Mouse (Mus musculus) thymus, adult 2 months (tissue): ENCODE measurements around the gene Kifc3. TPM values are rescaled to one million over a fixed set of nuclear protein-coding genes. Genes with fewer than 3 reads are reported as not detected.

Experiments
- DNase-seq: peaks from one replicate; pipeline ENCODE4 v3.0.0; 2021
- H3K27ac ChIP-seq: fragments of 200-500 bp; 2 replicates; pipeline ENCODE4 v1.5.1; 2012; ENCODE audit warnings: low read length, control low read depth; ENCODE audit not compliant: control insufficient read depth, insufficient read depth
- H3K27me3 ChIP-seq: fragments of 200-500 bp; 2 replicates; pipeline ENCODE4 v1.6.1; 2012; ENCODE audit warnings: mild to moderate bottlenecking, low read length, moderate library complexity, mixed read lengths; ENCODE audit not compliant: control insufficient read depth, insufficient read depth
- H3K36me3 ChIP-seq: fragments of 200-500 bp; 2 replicates; pipeline ENCODE4 v1.6.1; 2012; ENCODE audit warnings: mild to moderate bottlenecking, low read length, moderate library complexity; ENCODE audit not compliant: control insufficient read depth, insufficient read depth
- H3K4me1 ChIP-seq: fragments of 200-500 bp; replicated peaks from 2 replicates; pipeline ENCODE4 v1.6.1; 2012; ENCODE audit warnings: low read length; ENCODE audit not compliant: control insufficient read depth, insufficient read depth
- H3K4me3 ChIP-seq: fragments of 200-500 bp; 2 replicates; pipeline ENCODE4 v1.5.1; 2012; ENCODE audit warnings: mild to moderate bottlenecking, low read length, control low read depth, moderate library complexity; ENCODE audit not compliant: control insufficient read depth, insufficient read depth
- CTCF ChIP-seq: fragments of 200-500 bp; IDR thresholded peaks from 2 replicates; pipeline ENCODE4 v1.5.1; 2012; ENCODE audit warnings: mild to moderate bottlenecking, control low read depth, low read length, moderate library complexity, borderline replicate concordance; ENCODE audit not compliant: control insufficient read depth, poor library complexity, insufficient read depth; ENCODE audit errors: extremely low read depth
- POLR2A ChIP-seq: fragments of 200-500 bp; IDR thresholded peaks from 2 replicates; pipeline ENCODE4 v1.6.1; 2012; ENCODE audit warnings: mild to moderate bottlenecking, low read length, control low read depth, moderate library complexity; ENCODE audit not compliant: control insufficient read depth, poor library complexity, insufficient read depth; ENCODE audit errors: extremely low read depth
- WGBS: fragments of 180-500 bp; shearing (Covaris S2); methylation state at CpG from one replicate; pipeline ENCODE4 v1.1.7; 2018; 5-methylcytosine and 5-hydroxymethylcytosine counted together
- polyA plus RNA-seq: library from polyadenylated mRNA; depleted of rRNA; stranded (reverse); fragments of >200 nt; gene quantifications from 2 replicates; pipeline ENCODE4 v1.2.3, GENCODE M21; 2012

The Kifc3 gene
- polyA plus RNA-seq, 1 experiment, result 19.1 TPM

DNA sequence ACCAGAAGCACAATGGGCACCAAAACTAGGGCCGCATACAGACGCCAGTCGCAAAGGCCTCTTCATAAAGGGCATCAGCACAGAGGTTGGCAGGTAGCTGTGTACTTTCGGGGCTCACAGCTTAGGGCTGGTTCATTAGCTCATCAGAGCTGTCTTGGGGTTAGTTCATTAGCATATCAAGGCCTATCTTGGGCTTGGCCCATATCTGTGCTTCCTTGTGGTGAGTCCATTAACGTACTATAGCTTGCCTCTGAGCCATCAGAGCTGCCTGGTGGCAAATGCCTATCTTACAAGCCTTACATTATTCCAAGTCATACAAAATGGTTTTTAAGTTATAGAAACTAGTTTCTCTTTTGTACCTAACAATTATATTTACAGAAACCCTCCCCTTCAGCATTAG, 21.4 kb upstream of the Kifc3 start:
- no peak overlapping the region for H3K27ac ChIP-seq
- H3K27me3 ChIP-seq, result no peaks in the 10 kb centered on the region
- 97% methylated on average over 5 of the region's 5 CpGs for WGBS
- TF ChIP-seq CTCF, result no peak
- no peak for TF ChIP-seq POLR2A
- no peaks in the 10 kb centered on the region for H3K4me1 ChIP-seq
- no peaks in the 10 kb centered on the region for H3K36me3 ChIP-seq
- DNase-seq, result no peak
- no peak overlapping the region for H3K4me3 ChIP-seq

DNA sequence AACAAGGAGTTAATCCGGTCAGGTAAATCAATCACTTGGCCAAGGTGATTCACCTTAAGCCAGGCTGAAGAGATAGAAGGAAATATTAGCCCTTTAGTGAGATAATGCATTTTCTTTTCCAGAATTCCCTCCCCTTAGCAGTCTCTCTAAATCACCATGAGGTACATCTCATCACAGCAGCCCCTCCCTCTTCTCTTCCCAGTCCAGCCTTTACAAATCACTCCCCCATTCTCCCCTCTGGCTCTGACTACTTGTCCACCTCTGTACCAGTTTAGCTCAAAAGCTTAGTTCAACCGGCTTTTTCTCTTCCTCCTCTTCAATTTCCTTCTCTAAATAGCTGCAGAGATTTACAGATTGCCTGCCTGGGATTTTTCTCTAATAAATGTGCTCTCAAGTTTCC, 18.4 kb upstream of the Kifc3 start:
- Histone ChIP-seq H3K27me3 (no peaks in the 10 kb centered on the region), H3K27ac (no peak overlapping the region), H3K36me3 (no peaks in the 10 kb centered on the region), H3K4me3 (no peak overlapping the region), H3K4me1 (no peaks in the 10 kb centered on the region)
- no peak for DNase-seq
- 59% methylated on average over 2 of the region's 2 CpGs for WGBS
- no peak for TF ChIP-seq CTCF
- no peak for TF ChIP-seq POLR2A

DNA sequence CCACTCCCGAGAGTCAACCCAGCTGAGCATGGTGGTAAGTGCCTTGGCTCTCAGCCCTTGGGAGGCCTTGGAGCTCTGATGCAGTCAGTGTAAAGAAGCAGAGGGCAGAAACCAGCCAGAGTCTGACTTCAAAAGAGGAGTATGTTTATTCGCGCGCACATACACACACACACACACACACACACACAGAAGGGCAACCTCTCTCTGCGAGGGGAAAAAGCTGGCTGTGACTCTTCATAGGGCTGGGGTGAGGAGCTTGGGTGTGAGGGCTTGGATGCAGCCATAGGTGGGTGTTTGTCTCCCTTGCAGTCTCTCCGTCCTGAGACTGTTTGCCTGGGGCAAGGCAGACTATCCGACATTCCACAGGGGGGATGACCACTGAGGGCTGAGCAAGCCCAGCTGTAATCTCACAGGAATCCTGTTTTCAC, 18.0 kb upstream of the Kifc3 start:
- Histone ChIP-seq H3K27ac (no peak overlapping the region), H3K4me1 (no peaks in the 10 kb centered on the region), H3K4me3 (no peak overlapping the region), H3K36me3 (no peaks in the 10 kb centered on the region), H3K27me3 (no peaks in the 10 kb centered on the region)
- TF ChIP-seq CTCF, result no peak
- no peak for TF ChIP-seq POLR2A
- DNase-seq, result no peak
- WGBS, result 90% methylated on average over 7 of the region's 7 CpGs

GRCm38 (mm10) chr8:95219623-95220022, 17.0 kb upstream of the Kifc3 start:
- no peaks in the 10 kb centered on the region for H3K4me1 ChIP-seq
- TF ChIP-seq CTCF (no peak), POLR2A (no peak)
- 88% methylated on average over 8 of the region's 8 CpGs for WGBS
- H3K36me3 ChIP-seq, result no peaks in the 10 kb centered on the region
- no peak overlapping the region for H3K27ac ChIP-seq
- no peaks in the 10 kb centered on the region for H3K27me3 ChIP-seq
- DNase-seq, result no peak
- H3K4me3 ChIP-seq, result no peak overlapping the region

GRCm38 (mm10) chr8:95215709-95216360, 13.2 kb upstream of the Kifc3 start:
- Histone ChIP-seq H3K27ac (no peak overlapping the region), H3K4me1 (no peaks in the 10 kb centered on the region), H3K27me3 (no peaks in the 10 kb centered on the region), H3K36me3 (no peaks in the 10 kb centered on the region), H3K4me3 (no peak overlapping the region)
- no peak for TF ChIP-seq POLR2A
- no peak for TF ChIP-seq CTCF
- no peak for DNase-seq
- 89% methylated on average over 11 of the region's 11 CpGs for WGBS

DNA sequence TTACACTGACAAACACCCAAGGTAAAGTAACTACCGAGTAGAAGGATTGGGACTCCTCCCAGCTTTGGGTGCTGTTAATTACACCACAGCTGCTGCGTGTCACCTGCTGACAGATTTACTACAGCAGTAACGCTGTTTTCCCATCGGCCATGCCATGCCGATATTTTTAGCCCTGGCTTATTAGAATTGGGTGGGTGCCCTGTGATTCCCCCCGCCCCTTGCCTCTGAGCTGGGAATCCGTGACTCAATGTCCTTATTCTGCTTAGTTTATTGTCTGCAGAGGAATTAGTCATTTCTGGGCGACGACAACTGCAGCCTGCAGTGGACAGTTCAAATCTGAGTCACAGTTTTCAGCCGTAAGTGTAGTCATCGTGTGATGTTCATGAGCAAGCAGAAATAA, 7.3 kb upstream of the Kifc3 start:
- no peak for TF ChIP-seq POLR2A
- no peak for TF ChIP-seq CTCF
- no peak overlapping the region for H3K27ac ChIP-seq
- no peaks in the 10 kb centered on the region for H3K36me3 ChIP-seq
- no peak for DNase-seq
- H3K27me3 ChIP-seq, result no peaks in the 10 kb centered on the region
- no peaks in the 10 kb centered on the region for H3K4me1 ChIP-seq
- H3K4me3 ChIP-seq, result no peak overlapping the region
- whole genome bisulfite sequencing, result 37% methylated on average over 11 of the region's 11 CpGs

GRCm38 (mm10) chr8:95205946-95206345, 3.3 kb upstream of the Kifc3 start:
- Histone ChIP-seq H3K4me1 (no peaks in the 10 kb centered on the region), H3K27me3 (no peaks in the 10 kb centered on the region), H3K27ac (no peak overlapping the region), H3K36me3 (no peaks in the 10 kb centered on the region), H3K4me3 (no peak overlapping the region)
- 86% methylated on average over 8 of the region's 8 CpGs for WGBS
- no peak for TF ChIP-seq POLR2A
- no peak for TF ChIP-seq CTCF
- no peak for DNase-seq
